Mouse (Mus musculus) kidney, adult 2 months (tissue): Measurements from ENCODE around the gene Hhat.

Source experiments
- CTCF ChIP-seq: fragments of 200-500 bp; conservative IDR thresholded peaks from 2 replicates; pipeline ENCODE4 v1.5.1; 2011; ENCODE audit warnings: low read depth, mild to moderate bottlenecking, control low read depth, low read length, moderate library complexity, mixed read lengths; ENCODE audit not compliant: insufficient read depth, insufficient read length
- POLR2A ChIP-seq: fragments of 200-500 bp; IDR thresholded peaks from one replicate; pipeline ENCODE4 v1.6.1; 2011; ENCODE audit warnings: low read depth, low read length, control low read depth

- no peak for TF ChIP-seq CTCF
- TF ChIP-seq POLR2A: no peak
Measured at GRCm38 (mm10) chr1:192525711-192526350, 245.2 kb downstream of the Hhat start.
